In the genomic region with DNA sequence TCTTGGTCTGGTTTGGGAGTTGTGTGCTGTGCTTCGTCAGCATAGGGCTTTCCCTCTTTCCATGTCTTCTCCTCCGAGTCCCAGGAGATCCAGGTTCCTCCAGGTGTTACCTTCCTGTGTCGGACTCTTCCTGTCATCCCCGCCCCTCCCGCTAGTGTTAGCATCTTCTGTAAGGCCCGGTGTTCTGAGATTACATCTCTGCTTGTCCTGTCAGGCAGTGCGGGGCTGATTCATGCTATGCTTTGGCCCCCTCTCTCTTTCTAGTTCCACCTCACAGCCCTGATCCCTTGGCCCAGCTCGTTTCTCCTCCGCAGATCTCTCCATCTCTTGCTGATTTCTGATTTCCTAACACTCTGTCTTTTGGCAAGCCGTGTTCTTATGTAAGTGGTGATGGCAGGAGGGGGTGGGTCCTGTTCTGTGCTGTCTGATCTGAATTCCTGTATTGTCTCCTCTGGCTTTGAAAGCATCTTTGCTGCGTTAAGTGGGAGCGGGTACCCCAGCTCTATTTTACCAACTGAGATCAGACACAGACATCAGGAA, we compare ENCODE assay signal across 15 mouse cellular contexts. TPM values are rescaled to one million over a fixed set of nuclear protein-coding genes. Genes with fewer than 3 reads are reported as not detected.
DNase-seq lines count a peak whose midpoint lies in the region; ATAC-seq lines count a peak whose summit lies in the region.
"Had no signal": no experiment of that assay in that cellular context is flagged by ENCODE, and none has a peak within 500 bp of the region (broad histone marks: within the 10 kb centered on the region; RNA-seq: fewer than 3 reads in every experiment).

No protein-coding gene starts in this region.

- H3K4me3 ChIP-seq in hindbrain, embryonic 10.5 days = no peak overlapping the region
- H3K4me3 ChIP-seq: limb, embryonic 10.5 days had no signal

- H3K27ac ChIP-seq in hindbrain, embryonic 10.5 days = no peak overlapping the region
- H3K27ac ChIP-seq: limb, embryonic 10.5 days; stomach, postnatal 0 days had no signal

- 86% methylated on average over 12 of the region's 12 CpGs for WGBS in hindbrain, embryonic 10.5 days

- ATAC-seq in cerebellum, adult (ENCODE audit: insufficient number of reproducible peaks, low FRiP score, low TSS enrichment) = peak; percentile 67
- ATAC-seq: forebrain, embryonic 16.5 days had no signal

- no peaks in the 10 kb centered on the region for H3K27me3 ChIP-seq in hindbrain, embryonic 10.5 days (ENCODE audit: insufficient read depth, poor library complexity, severe bottlenecking)

- 0 out of 2 replicates have a peak, but pooled peaks cover 6% of the 10 kb centered on the region for H3K4me1 ChIP-seq in hindbrain, embryonic 10.5 days (replicated peaks)

- peaks cover 18% of the 10 kb centered on the region for H3K36me3 ChIP-seq in hindbrain, embryonic 10.5 days

- no peak for DNase-seq in cerebellum, postnatal 4 days (ENCODE audit: low spot score in 2 of 2)
- DNase-seq in layer of hippocampus, postnatal 36 days = peak; percentile 37 to 47
- DNase-seq in layer of hippocampus, postnatal 10 days (ENCODE audit: low spot score in 2 of 2) = no peak
- DNase-seq in urinary bladder, postnatal 36 days (ENCODE audit: low spot score in 2 of 2) = peak; percentile 11 to 21
- no peak for DNase-seq in urinary bladder, postnatal 4 days (ENCODE audit: low spot score in 2 of 2)
- no peak for DNase-seq in testis, postnatal 14 days (ENCODE audit: low spot score)
- DNase-seq in hindbrain, embryonic 10.5 days (ENCODE audit: low spot score) = no peak
- DNase-seq: adrenal gland, postnatal 14 days; heart, postnatal 10 days; kidney, postnatal 10 days; spleen, adult 18-20 months had no signal

- H3K9me3 ChIP-seq in hindbrain, embryonic 10.5 days = no peaks in the 10 kb centered on the region
- H3K9me3 ChIP-seq: limb, embryonic 10.5 days had no signal

RNA-seq across cellular contexts. Expression of gene Rap2a, which starts 21.8 kb away (rescaled TPM):
- 10 to 100 TPM; 85.6 to 89.7 TPM for total RNA-seq in layer of hippocampus, postnatal 36 days (2021)
- 10 to 100 TPM; 79.1 to 87.2 TPM for total RNA-seq in layer of hippocampus, postnatal 10 days (2021)
- polyA plus RNA-seq in hindbrain, embryonic 10.5 days (2016; fragmentation: Nextera tagmentation; extraction: Ambion mirVana) = 11.6 and 13.1 TPM in 2 replicates

Comparison
In these comparisons a context has a peak if more than half of its experiments do, and no peak if none do; other contexts are left out.
1. DNase-seq: peak in layer of hippocampus, postnatal 36 days (2 of 2) and urinary bladder, postnatal 36 days (2 of 2); none in cerebellum, postnatal 4 days (0 of 2), layer of hippocampus, postnatal 10 days (0 of 2), urinary bladder, postnatal 4 days (0 of 2), testis, postnatal 14 days (single experiment) and hindbrain, embryonic 10.5 days (single experiment).